In genomic region chr8:110756196-110756595, GRCm38 (mm10) we compare ENCODE assay signal across 30 mouse cellular contexts. TPM values are rescaled to one million over a fixed set of nuclear protein-coding genes. Genes with fewer than 3 reads are reported as not detected.
A peak's percentile ranks its signal among the peaks of the same experiment; 100 is the strongest.
DNase-seq lines count a peak whose midpoint lies in the region; ATAC-seq and TF ChIP-seq lines count a peak whose summit lies in the region.
"Had no signal": no experiment of that assay in that cellular context is flagged by ENCODE, and none has a peak within 500 bp of the region (broad histone marks: within the 10 kb centered on the region; RNA-seq: fewer than 3 reads in every experiment).

No protein-coding gene starts in this region.

- no peak overlapping the region for H3K9ac ChIP-seq in ES-Bruce4 (ENCODE audit: low read depth, poor library complexity, severe bottlenecking)
- H3K9ac ChIP-seq in midbrain, embryonic 16.5 days (ENCODE audit: low read depth, low read length) = no peak overlapping the region
- H3K9ac ChIP-seq: forebrain, embryonic 12.5 days; forebrain, embryonic 15.5 days; heart, embryonic 13.5 days; hindbrain, embryonic 14.5 days had no signal

- peak overlapping the region; percentile 64 for H3K4me3 ChIP-seq in E14TG2a.4 (replicated peaks; ENCODE audit: low read length)
- H3K4me3 ChIP-seq in ES-Bruce4 (ENCODE audit: low read depth, low read length) = no peak overlapping the region
- no peak overlapping the region; the same call in 1 of the 2 replicates for H3K4me3 ChIP-seq in cortical plate, adult 2 months (ENCODE audit: insufficient read depth, low read length)
- H3K4me3 ChIP-seq in midbrain, embryonic 16.5 days (ENCODE audit: low read depth, low read length) = no peak overlapping the region
- H3K4me3 ChIP-seq: embryonic facial prominence, embryonic 10.5 days; embryonic facial prominence, embryonic 13.5 days; erythroblast, embryonic 14.5 days; forebrain, embryonic 12.5 days; forebrain, embryonic 15.5 days; heart, adult 2 months; heart, embryonic 10.5 days; heart, embryonic 13.5 days had no signal

- TF ChIP-seq CTCF in E14TG2a.4 (conservative IDR thresholded peaks at IDR 0.05; ENCODE audit: low read length) (no peak), ES-Bruce4 (IDR thresholded peaks at IDR 0.05; ENCODE audit: low read depth, low read length) (no peak)
- TF ChIP-seq CTCF in cortical plate, adult 2 months (IDR thresholded peaks at IDR 0.05; ENCODE audit: extremely low read depth, insufficient read depth, low read length) = no peak

- peak overlapping the region; percentile 64 for H3K27ac ChIP-seq in ES-Bruce4 (ENCODE audit: insufficient read depth, low read length)
- peak overlapping the region; percentile 42; the same call in 1 of the 2 replicates for H3K27ac ChIP-seq in cortical plate, adult 2 months (ENCODE audit: insufficient read depth, low read length)
- no peak overlapping the region for H3K27ac ChIP-seq in midbrain, embryonic 16.5 days (ENCODE audit: low read length)
- H3K27ac ChIP-seq: embryonic facial prominence, embryonic 10.5 days; embryonic facial prominence, embryonic 13.5 days; forebrain, embryonic 12.5 days; forebrain, embryonic 15.5 days; heart, adult 2 months; heart, embryonic 10.5 days; heart, embryonic 13.5 days; hindbrain, embryonic 14.5 days; hindbrain, postnatal 0 days had no signal

- H3K9me3 ChIP-seq in E14TG2a.4 (ENCODE audit: low read length) = no peaks in the 10 kb centered on the region
- no peaks in the 10 kb centered on the region for H3K9me3 ChIP-seq in ES-Bruce4 (replicated peaks; ENCODE audit: control insufficient read depth, insufficient read depth, low read length, poor library complexity, severe bottlenecking)
- H3K9me3 ChIP-seq in midbrain, embryonic 16.5 days (replicated peaks; ENCODE audit: control insufficient read depth, low read length, poor library complexity, severe bottlenecking) = no peaks in the 10 kb centered on the region
- H3K9me3 ChIP-seq: embryonic facial prominence, embryonic 10.5 days; embryonic facial prominence, embryonic 13.5 days; forebrain, embryonic 12.5 days; forebrain, embryonic 15.5 days; heart, embryonic 10.5 days; heart, embryonic 13.5 days had no signal

- H3K4me1 ChIP-seq in E14TG2a.4 (replicated peaks; ENCODE audit: low read depth, low read length) = peaks cover 98% of the 10 kb centered on the region
- H3K4me1 ChIP-seq in ES-Bruce4 (ENCODE audit: control insufficient read depth, insufficient read depth, low read length) = peaks cover 8% of the 10 kb centered on the region
- peaks cover 3% of the 10 kb centered on the region; the same call in 1 of the 2 replicates for H3K4me1 ChIP-seq in cortical plate, adult 2 months (ENCODE audit: control insufficient read depth, insufficient read depth, low read length)
- no peaks in the 10 kb centered on the region for H3K4me1 ChIP-seq in midbrain, embryonic 16.5 days (ENCODE audit: control insufficient read depth, insufficient read depth, low read length)
- H3K4me1 ChIP-seq: forebrain, embryonic 12.5 days; forebrain, embryonic 15.5 days had no signal

- TF ChIP-seq EP300 in ES-Bruce4 (IDR thresholded peaks at IDR 0.05; ENCODE audit: insufficient read depth, low read depth, low read length) = 0 out of 2 replicates have a peak, but pooled peaks have one; percentile 28

- H3K4me2 ChIP-seq in midbrain, embryonic 16.5 days (ENCODE audit: low read length) = no peak overlapping the region
- H3K4me2 ChIP-seq: embryonic facial prominence, embryonic 13.5 days; forebrain, embryonic 12.5 days; forebrain, embryonic 15.5 days; heart, embryonic 13.5 days; hindbrain, embryonic 14.5 days had no signal

- DNase-seq in R1 (ENCODE audit: low read depth, low spot score) = peak; percentile 81
- DNase-seq in kidney, adult 11 months = no peak
- no peak for DNase-seq in heart, adult 18-20 months
- DNase-seq: adrenal gland, postnatal 14 days; cerebellum, adult 11 months; cerebellum, adult 9-11 months; cerebellum, postnatal 25 days; embryo, embryonic 11 days; gastrocnemius, postnatal 25 days; heart, adult 2 months; heart, postnatal 14 days; heart, postnatal 4 days had no signal

- H3K36me3 ChIP-seq in E14TG2a.4 (ENCODE audit: insufficient read depth, low read length) (no peaks in the 10 kb centered on the region), ES-Bruce4 (ENCODE audit: control insufficient read depth, insufficient read depth, low read length, poor library complexity, severe bottlenecking) (no peaks in the 10 kb centered on the region)
- H3K36me3 ChIP-seq in midbrain, embryonic 16.5 days (ENCODE audit: control insufficient read depth, insufficient read depth, low read length) = no peaks in the 10 kb centered on the region
- H3K36me3 ChIP-seq: embryonic facial prominence, embryonic 10.5 days; embryonic facial prominence, embryonic 13.5 days; forebrain, embryonic 12.5 days; forebrain, embryonic 15.5 days; heart, embryonic 10.5 days; heart, embryonic 13.5 days had no signal

- H3K27me3 ChIP-seq in E14TG2a.4 (ENCODE audit: insufficient read depth, low read length) = no peaks in the 10 kb centered on the region
- H3K27me3 ChIP-seq in ES-Bruce4 (ENCODE audit: control insufficient read depth, insufficient read depth, low read length, poor library complexity, severe bottlenecking) = no peaks in the 10 kb centered on the region
- no peaks in the 10 kb centered on the region for H3K27me3 ChIP-seq in midbrain, embryonic 16.5 days (ENCODE audit: control insufficient read depth, insufficient read depth, low read depth, low read length)
- H3K27me3 ChIP-seq: embryonic facial prominence, embryonic 13.5 days; forebrain, embryonic 15.5 days had no signal

- no peak for ATAC-seq in midbrain, embryonic 16.5 days
- ATAC-seq: activated CD4-positive, CD25-positive, alpha-beta regulatory T cell, adult 4 months; CD4-positive, CD25-positive, alpha-beta regulatory T cell, adult 4 months; forebrain, embryonic 15.5 days; hindbrain, postnatal 0 days; inflammation-experienced regulatory T-cells, adult 6 months; intestine, embryonic 16.5 days had no signal

- 84% methylated on average over 5 of the region's 5 CpGs for WGBS in midbrain, embryonic 16.5 days

- TF ChIP-seq POLR2A in ES-Bruce4 (IDR thresholded peaks at IDR 0.05; ENCODE audit: insufficient read depth, low read length) = no peak
- no peak for TF ChIP-seq POLR2A in cortical plate, adult 2 months (IDR thresholded peaks at IDR 0.05; ENCODE audit: extremely low read depth, insufficient read depth, low read length)

RNA-seq across cellular contexts. Expression of gene Mtss1l, which starts 34.9 kb away (rescaled TPM):
- 7.1 and 9.5 TPM in 2 replicates for polyA plus RNA-seq in ES-Bruce4 (2011; ENCODE audit: insufficient read depth, insufficient read length, low read depth, missing spikeins)
- polyA plus RNA-seq in cortical plate, adult 2 months (2012; rRNA removed) = 156 and 161 TPM in 2 replicates
- 24.5 and 24.9 TPM in 2 replicates for polyA plus RNA-seq in midbrain, embryonic 16.5 days (2015; fragmentation: Nextera tagmentation; extraction: Ambion mirVana)
- total RNA-seq in heart, adult 18-20 months (2021) = 10 to 100 TPM; 32.0 to 37.8 TPM
- polyA plus RNA-seq: CD4-positive, CD25-positive, alpha-beta regulatory T cell, adult 4 months had no signal

RNA-seq across cellular contexts. Expression of gene Il34, which starts 49.5 kb away (rescaled TPM):
- polyA plus RNA-seq in ES-Bruce4 (2011; ENCODE audit: insufficient read depth, insufficient read length, low read depth, missing spikeins) = 0.34 and 1.0 TPM in 2 replicates
- polyA plus RNA-seq in cortical plate, adult 2 months (2012; rRNA removed) = 103 and 108 TPM in 2 replicates
- 6.9 and 7.7 TPM in 2 replicates for polyA plus RNA-seq in midbrain, embryonic 16.5 days (2015; fragmentation: Nextera tagmentation; extraction: Ambion mirVana)
- total RNA-seq in heart, adult 18-20 months (2021) = 1 to 10 TPM; 3.9 to 5.1 TPM
- total RNA-seq: common myeloid progenitor, adult 5-6 weeks had no signal
- polyA plus RNA-seq: activated CD4-positive, CD25-positive, alpha-beta regulatory T cell, adult 4 months; CD4-positive, CD25-positive, alpha-beta regulatory T cell, adult 4 months; erythroblast, embryonic 14.5 days; heart, embryonic 10.5 days; inflammation-experienced regulatory T-cells, adult 6 months had no signal

Comparison
In these comparisons a context has a peak if more than half of its experiments do, and no peak if none do; other contexts are left out.
1. RNA of gene Il34, which starts 49.5 kb away (polyA plus RNA-seq): 103 to 108 TPM in cortical plate, adult 2 months; 6.9 to 7.7 TPM in midbrain, embryonic 16.5 days and 0.34 to 1.0 TPM in ES-Bruce4; every median in the first group is over 10 times any median in the second.